Mouse (Mus musculus): ENCODE results near the gene Kcna1. TPM values are rescaled to one million over a fixed set of nuclear protein-coding genes. Genes with fewer than 3 reads are reported as not detected.

Gene Kcna1
- total RNA-seq (2023) = not detected

GRCm38 (mm10) chr6:126646381-126646780 lies at the start of gene Kcna1:
Gene Kcna1 (minus strand): TSS chr6:126646384.

Other genes starting within 250 kb of the Kcna1 start
- not detected for gene Kcna5, start 111.0 kb downstream of the Kcna1 start, total RNA-seq (2023)
- gene Kcna6, start 94.3 kb upstream of the Kcna1 start, total RNA-seq (2023) = under 1 TPM; 0.20 to 0.41 TPM
- 10 to 100 TPM; 70.2 to 75.8 TPM for gene Ndufa9, start 202.8 kb upstream of the Kcna1 start, total RNA-seq (2023)
- not detected for gene Akap3, start 206.7 kb upstream of the Kcna1 start, total RNA-seq (2023)